Mouse (Mus musculus): Measurements from ENCODE around the gene Kif5c.
A peak's percentile ranks its signal among the peaks of the same experiment; 100 is the strongest.

Gene Kif5c

GRCm38 (mm10) chr2:49618829-49619718 is at the start of gene Kif5c:
TSS of gene Kif5c (plus strand) at chr2:49619298.
- peak; percentile 83 for DNase-seq

- peak; percentile 21 for DNase-seq
Observed at GRCm38 (mm10) chr2:49569862-49570777, 49.0 kb upstream of the Kif5c start.

- no peak for DNase-seq
Observed at GRCm38 (mm10) chr2:49570778-49571101, 48.4 kb upstream of the Kif5c start.

GRCm38 (mm10) chr2:49571159-49571920 is 47.8 kb upstream of the Kif5c start:
- DNase-seq, result no peak

- DNase-seq, result no peak
Observed at GRCm38 (mm10) chr2:49572111-49572642, 46.9 kb upstream of the Kif5c start.

GRCm38 (mm10) chr2:49572684-49573083 is 46.4 kb upstream of the Kif5c start:
- DNase-seq, result no peak

GRCm38 (mm10) chr2:49573282-49573681 is 45.8 kb upstream of the Kif5c start:
- DNase-seq, result no peak

GRCm38 (mm10) chr2:49580585-49580984 is 38.5 kb upstream of the Kif5c start:
- DNase-seq, result no peak

- no peak for DNase-seq
Observed at GRCm38 (mm10) chr2:49582546-49582945, 36.6 kb upstream of the Kif5c start.

- no peak for DNase-seq
Observed at GRCm38 (mm10) chr2:49583311-49583710, 35.8 kb upstream of the Kif5c start.

- no peak for DNase-seq
Observed at GRCm38 (mm10) chr2:49590450-49590849, 28.6 kb upstream of the Kif5c start.

- DNase-seq, result no peak
Observed at GRCm38 (mm10) chr2:49592926-49593325, 26.2 kb upstream of the Kif5c start.

GRCm38 (mm10) chr2:49594886-49595285 is 24.2 kb upstream of the Kif5c start:
- DNase-seq, result no peak

GRCm38 (mm10) chr2:49596318-49596717 is 22.8 kb upstream of the Kif5c start:
- no peak for DNase-seq

GRCm38 (mm10) chr2:49600021-49600681 is 18.9 kb upstream of the Kif5c start:
- DNase-seq, result no peak

GRCm38 (mm10) chr2:49602791-49603349 is 16.2 kb upstream of the Kif5c start:
- no peak for DNase-seq

GRCm38 (mm10) chr2:49609611-49610010 is 9.5 kb upstream of the Kif5c start:
- DNase-seq, result no peak

GRCm38 (mm10) chr2:49616765-49617164 is 2.3 kb upstream of the Kif5c start:
- no peak for DNase-seq

GRCm38 (mm10) chr2:49619719-49620522 is 823 bp downstream of the Kif5c start:
- DNase-seq, result no peak

GRCm38 (mm10) chr2:49620626-49621117 is 1.6 kb downstream of the Kif5c start:
- no peak for DNase-seq

GRCm38 (mm10) chr2:49621234-49621633 is 2.1 kb downstream of the Kif5c start:
- DNase-seq, result no peak

All from lung, postnatal 14 days (tissue).